Mouse (Mus musculus) lung, adult 2 months (tissue): ENCODE results near the gene Shq1.

ENCODE experiments used
- CTCF ChIP-seq: fragments of 200-500 bp; IDR thresholded peaks from 2 replicates; pipeline ENCODE4 v1.5.1; 2011; ENCODE audit warnings: mild to moderate bottlenecking, low read length, control low read depth; ENCODE audit not compliant: insufficient read depth
- POLR2A ChIP-seq: fragments of 200-500 bp; IDR thresholded peaks from 2 replicates; pipeline ENCODE4 v1.6.1; 2011; ENCODE audit warnings: low read depth, mild to moderate bottlenecking, control low read depth, low read length, borderline replicate concordance; ENCODE audit errors: extremely low read depth

GRCm38 (mm10) chr6:100706861-100707260 lies 35.9 kb upstream of the Shq1 start:
- TF ChIP-seq POLR2A (no peak), CTCF (no peak)
